Mouse (Mus musculus) heart, embryonic 15.5 days (tissue): ENCODE data around the gene Olfr1009. TPM values are rescaled to one million over a fixed set of nuclear protein-coding genes. Genes with fewer than 3 reads are reported as not detected.
"Not testable (repeated sequence)": the region's sequence is repeated elsewhere in the genome, so short reads cannot be mapped to it uniquely, and the experiment has no call there.

Source experiments
- ATAC-seq: fragments of 200-750 bp; cut with Nextera tagmentation; replicated peaks from 2 replicates; pipeline ENCODE4 v1.8.0; 2017; ENCODE audit warnings: low read depth, moderate TSS enrichment; ENCODE audit not compliant: insufficient number of reproducible peaks, insufficient read depth, low FRiP score
- H3K27ac ChIP-seq: fragments of 300-500 bp; sonication (generic); 2 replicates; pipeline ENCODE4 v1.5.1; 2015; ENCODE audit warnings: mild to moderate bottlenecking, inconsistent platforms
- H3K27me3 ChIP-seq: fragments of 300-500 bp; sonication (generic); 2 replicates; pipeline ENCODE4 v1.6.1; 2015; ENCODE audit warnings: inconsistent platforms
- H3K36me3 ChIP-seq: fragments of 300-500 bp; sonication (generic); 2 replicates; pipeline ENCODE4 v1.6.1; 2015; ENCODE audit warnings: mild to moderate bottlenecking, inconsistent platforms
- H3K4me1 ChIP-seq: fragments of 300-500 bp; sonication (generic); replicated peaks from 2 replicates; pipeline ENCODE4 v1.6.1; 2015; ENCODE audit warnings: inconsistent platforms
- H3K4me2 ChIP-seq: fragments of 300-500 bp; sonication (generic); 2 replicates; pipeline ENCODE4 v1.6.1; 2015; ENCODE audit warnings: inconsistent platforms, mild to moderate bottlenecking, moderate library complexity
- H3K4me3 ChIP-seq: fragments of 300-500 bp; sonication (generic); 2 replicates; pipeline ENCODE4 v1.5.1; 2015; ENCODE audit warnings: mild to moderate bottlenecking, inconsistent platforms
- H3K9ac ChIP-seq: fragments of 300-500 bp; sonication (generic); 2 replicates; pipeline ENCODE4 v1.6.1; 2015; ENCODE audit warnings: mild to moderate bottlenecking, inconsistent platforms
- H3K9me3 ChIP-seq: fragments of 300-500 bp; sonication (generic); replicated peaks from 2 replicates; pipeline ENCODE4 v1.6.1; 2016; ENCODE audit warnings: inconsistent platforms
- WGBS: fragments of 180-500 bp; shearing (Covaris S2); methylation state at CpG from one replicate; pipeline ENCODE4 v1.1.7; 2015; ENCODE audit warnings: mixed read lengths; 5-methylcytosine and 5-hydroxymethylcytosine counted together
- polyA plus RNA-seq: library from polyadenylated mRNA; unstranded; fragments of >200 nt; fragmentation: Nextera tagmentation; extraction: Ambion mirVana; gene quantifications from 2 replicates; pipeline ENCODE4 v1.2.1, GENCODE M21; 2015

The Olfr1009 gene
- polyA plus RNA-seq: not detected in 2 replicates

GRCm38 (mm10) chr2:85715119-85715518 lies at the start of gene Olfr1009:
TSS of gene Olfr1009 (plus strand) at chr2:85715419.
- H3K9me3 ChIP-seq: no peaks in the 10 kb centered on the region
- WGBS: 86% methylated on average over 1 of the region's 1 CpGs
- no peaks in the 10 kb centered on the region for H3K36me3 ChIP-seq
- H3K4me1 ChIP-seq: no peaks in the 10 kb centered on the region
- no peak within 1 kb of the TSS for H3K9ac ChIP-seq
- H3K27ac ChIP-seq: no peak within 1 kb of the TSS
- no peak within 1 kb of the TSS for H3K4me3 ChIP-seq
- ATAC-seq: no peak
- H3K4me2 ChIP-seq: no peak within 1 kb of the TSS
- H3K27me3 ChIP-seq: no peaks in the 10 kb centered on the region

- H3K4me2 ChIP-seq: no peak within 1 kb of the TSS
- H3K9ac ChIP-seq: no peak within 1 kb of the TSS
- ATAC-seq: no peak
- H3K36me3 ChIP-seq: no peaks in the 10 kb centered on the region
- no peaks in the 10 kb centered on the region for H3K9me3 ChIP-seq
- no peak within 1 kb of the TSS for H3K4me3 ChIP-seq
- H3K4me1 ChIP-seq: no peaks in the 10 kb centered on the region
- no peaks in the 10 kb centered on the region for H3K27me3 ChIP-seq
- H3K27ac ChIP-seq: no peak within 1 kb of the TSS
These were observed 36.6 kb upstream of the Olfr1009 start, which contains the start of gene Olfr1006 for GRCm38 (mm10) chr2:85678667-85679066. TSS of gene Olfr1006 (minus strand) at chr2:85678767.

GRCm38 (mm10) chr2:85689131-85689530 lies 26.1 kb upstream of the Olfr1009 start, which contains the start of gene Olfr1008:
TSS of gene Olfr1008 (plus strand) at chr2:85689431.
- Histone ChIP-seq H3K9me3 (0 out of 2 replicates have a peak, but pooled peaks cover 3% of the 10 kb centered on the region), H3K36me3 (no peaks in the 10 kb centered on the region), H3K4me2 (no peak within 1 kb of the TSS), H3K4me1 (no peaks in the 10 kb centered on the region), H3K27ac (no peak within 1 kb of the TSS), H3K9ac (no peak within 1 kb of the TSS), H3K4me3 (no peak within 1 kb of the TSS), H3K27me3 (no peaks in the 10 kb centered on the region)
- no peak for ATAC-seq

- H3K9ac ChIP-seq, H3K4me1 ChIP-seq, H3K36me3 ChIP-seq, H3K4me3 ChIP-seq, H3K27ac ChIP-seq, H3K27me3 ChIP-seq, H3K9me3 ChIP-seq, ATAC-seq, H3K4me2 ChIP-seq: not testable (repeated sequence)
- 57% methylated on average over 2 of the region's 2 CpGs for WGBS
These were observed 4.5 kb upstream of the Olfr1009 start for GRCm38 (mm10) chr2:85710680-85711079.

GRCm38 (mm10) chr2:85711159-85711558 lies 4.1 kb upstream of the Olfr1009 start:
- H3K4me3 ChIP-seq: no peak overlapping the region
- no peaks in the 10 kb centered on the region for H3K27me3 ChIP-seq
- H3K36me3 ChIP-seq: no peaks in the 10 kb centered on the region
- H3K27ac ChIP-seq: no peak overlapping the region
- H3K9me3 ChIP-seq: no peaks in the 10 kb centered on the region
- H3K9ac ChIP-seq: no peak overlapping the region
- WGBS: 12% methylated on average over 1 of the region's 1 CpGs
- no peak overlapping the region for H3K4me2 ChIP-seq
- H3K4me1 ChIP-seq: no peaks in the 10 kb centered on the region
- no peak for ATAC-seq

- no peak overlapping the region for H3K4me3 ChIP-seq
These were observed 10.6 kb downstream of the Olfr1009 start for GRCm38 (mm10) chr2:85725793-85726192.

GRCm38 (mm10) chr2:85753822-85754221 lies 38.6 kb downstream of the Olfr1009 start:
- Histone ChIP-seq H3K4me3 (no peak overlapping the region), H3K36me3 (no peaks in the 10 kb centered on the region), H3K9me3 (no peaks in the 10 kb centered on the region), H3K4me2 (no peak overlapping the region), H3K9ac (no peak overlapping the region), H3K4me1 (no peaks in the 10 kb centered on the region), H3K27ac (no peak overlapping the region), H3K27me3 (no peaks in the 10 kb centered on the region)
- 78% methylated on average over 4 of the region's 4 CpGs for WGBS
- no peak for ATAC-seq

More at GRCm38 (mm10) chr2:85725793-85726192, 10.6 kb downstream of the Olfr1009 start:
- Histone ChIP-seq H3K4me2 (no peak overlapping the region), H3K9ac (no peak overlapping the region), H3K9me3 (no peaks in the 10 kb centered on the region), H3K27ac (no peak overlapping the region), H3K36me3 (no peaks in the 10 kb centered on the region), H3K4me1 (no peaks in the 10 kb centered on the region), H3K27me3 (no peaks in the 10 kb centered on the region)
- no peak for ATAC-seq
- 13% methylated on average over 3 of the region's 3 CpGs for WGBS

GRCm38 (mm10) chr2:85762666-85763065 lies 47.4 kb downstream of the Olfr1009 start, which contains the start of gene Olfr1012:
TSS of gene Olfr1012 (minus strand) at chr2:85762766.
- Histone ChIP-seq H3K4me2 (no peak within 1 kb of the TSS), H3K36me3 (no peaks in the 10 kb centered on the region), H3K27ac (no peak within 1 kb of the TSS), H3K9me3 (no peaks in the 10 kb centered on the region), H3K9ac (no peak within 1 kb of the TSS), H3K4me1 (no peaks in the 10 kb centered on the region), H3K27me3 (no peaks in the 10 kb centered on the region), H3K4me3 (no peak within 1 kb of the TSS)
- WGBS: 48% methylated on average over 1 of the region's 1 CpGs
- no peak for ATAC-seq

GRCm38 (mm10) chr2:85766798-85767197 lies 51.6 kb downstream of the Olfr1009 start, which contains the start of gene Olfr1013:
TSS of gene Olfr1013 (plus strand) at chr2:85767098.
- Histone ChIP-seq H3K27me3 (no peaks in the 10 kb centered on the region), H3K36me3 (no peaks in the 10 kb centered on the region), H3K27ac (no peak within 1 kb of the TSS), H3K4me1 (no peaks in the 10 kb centered on the region), H3K4me2 (no peak within 1 kb of the TSS), H3K9ac (no peak within 1 kb of the TSS), H3K4me3 (no peak within 1 kb of the TSS), H3K9me3 (no peaks in the 10 kb centered on the region)
- ATAC-seq: no peak

- Histone ChIP-seq H3K4me3 (no peak within 1 kb of the TSS), H3K4me1 (no peaks in the 10 kb centered on the region), H3K9me3 (no peaks in the 10 kb centered on the region), H3K36me3 (no peaks in the 10 kb centered on the region), H3K4me2 (no peak within 1 kb of the TSS), H3K27ac (no peak within 1 kb of the TSS), H3K27me3 (no peaks in the 10 kb centered on the region), H3K9ac (no peak within 1 kb of the TSS)
- ATAC-seq: no peak
These were observed 57.2 kb downstream of the Olfr1009 start, which contains the start of gene Olfr1014 for GRCm38 (mm10) chr2:85772413-85772812. TSS of gene Olfr1014 (plus strand) at chr2:85772713.
